Comparison of ENCODE assay signal across 10 mouse cellular contexts in genomic region chr14:55713729-55714122, GRCm38 (mm10). TPM values are rescaled to one million over a fixed set of nuclear protein-coding genes. Genes with fewer than 3 reads are reported as not detected.
A peak's percentile ranks its signal among the peaks of the same experiment; 100 is the strongest.
DNase-seq lines count a peak whose midpoint lies in the region; ATAC-seq and TF ChIP-seq lines count a peak whose summit lies in the region.
"Had no signal": no experiment of that assay in that cellular context is flagged by ENCODE, and none has a peak within 500 bp of the region (broad histone marks: within the 10 kb centered on the region; RNA-seq: fewer than 3 reads in every experiment).

Tgm1 (minus strand) TSS chr14:55713926.

- H3K36me3 ChIP-seq in heart, postnatal 0 days (replicated peaks; ENCODE audit: control insufficient read depth, insufficient read depth, low read length): peaks cover 17% of the 10 kb centered on the region
- peaks cover 11% of the 10 kb centered on the region for H3K36me3 ChIP-seq in neural tube, embryonic 12.5 days
- peaks cover 24% of the 10 kb centered on the region for H3K36me3 ChIP-seq in limb, embryonic 10.5 days
- peaks cover 7% of the 10 kb centered on the region; the same call in 1 of the 2 replicates for H3K36me3 ChIP-seq in stomach, postnatal 0 days (ENCODE audit: control insufficient read depth, insufficient read depth, low read length)

- TF ChIP-seq CTCF in heart, postnatal 0 days (IDR thresholded peaks at IDR 0.05; ENCODE audit: low read depth): no peak
- TF ChIP-seq CTCF in stomach, postnatal 0 days (IDR thresholded peaks at IDR 0.05; ENCODE audit: low read depth): no peak

- no peak for TF ChIP-seq EP300 in heart, postnatal 0 days (IDR thresholded peaks at IDR 0.05; ENCODE audit: low read depth)
- no peak for TF ChIP-seq EP300 in stomach, postnatal 0 days (optimal IDR thresholded peaks at IDR 0.05)

- H3K4me1 ChIP-seq in heart, postnatal 0 days (ENCODE audit: control insufficient read depth, insufficient read depth): no peaks in the 10 kb centered on the region
- 0 out of 2 replicates have a peak, but pooled peaks cover 3% of the 10 kb centered on the region for H3K4me1 ChIP-seq in neural tube, embryonic 12.5 days
- peaks cover 20% of the 10 kb centered on the region for H3K4me1 ChIP-seq in limb, embryonic 10.5 days
- H3K4me1 ChIP-seq in stomach, postnatal 0 days (replicated peaks; ENCODE audit: control insufficient read depth, insufficient read depth): peaks cover 3% of the 10 kb centered on the region; the same call in 1 of the 2 replicates
- H3K4me1 ChIP-seq: hindbrain, embryonic 15.5 days; neural tube, embryonic 13.5 days had no signal

- DNase-seq in heart, postnatal 0 days (ENCODE audit: low spot score): no peak
- no peak for DNase-seq in heart, postnatal 25 days (ENCODE audit: low spot score)
- no peak for DNase-seq in neural tube, embryonic 10.5 days (ENCODE audit: extremely low spot score, low spot score)
- no peak for DNase-seq in limb, embryonic 10.5 days (ENCODE audit: low spot score)
- DNase-seq in stomach, postnatal 0 days (ENCODE audit: low spot score): no peak
- DNase-seq in thymus, postnatal 14 days: no peak
- DNase-seq in frontal cortex, postnatal 36 days (ENCODE audit: low spot score in 2 of 2): no peak

- no peak for ATAC-seq in heart, postnatal 0 days (ENCODE audit: insufficient read depth, low read depth)
- no peak for ATAC-seq in neural tube, embryonic 12.5 days (ENCODE audit: low FRiP score, low read depth)
- peak; percentile 3; the same call in 1 of the 2 replicates for ATAC-seq in stomach, postnatal 0 days (ENCODE audit: low FRiP score, low TSS enrichment)

- H3K4me3 ChIP-seq in heart, postnatal 0 days (ENCODE audit: low read depth, low read length): no peak within 1 kb of the TSS
- H3K4me3 ChIP-seq in neural tube, embryonic 12.5 days: no peak within 1 kb of the TSS
- peak within 1 kb of the TSS; percentile 37 for H3K4me3 ChIP-seq in limb, embryonic 10.5 days
- peak within 1 kb of the TSS; percentile 27 for H3K4me3 ChIP-seq in stomach, postnatal 0 days (ENCODE audit: low read depth, low read length)
- H3K4me3 ChIP-seq: hindbrain, embryonic 15.5 days; neural tube, embryonic 13.5 days had no signal

- no peak within 1 kb of the TSS for H3K27ac ChIP-seq in heart, postnatal 0 days (ENCODE audit: low read depth)
- H3K27ac ChIP-seq in neural tube, embryonic 12.5 days: no peak within 1 kb of the TSS
- H3K27ac ChIP-seq in limb, embryonic 10.5 days: no peak within 1 kb of the TSS
- H3K27ac ChIP-seq in stomach, postnatal 0 days (replicated peaks): peak within 1 kb of the TSS; percentile 73
- H3K27ac ChIP-seq: hindbrain, embryonic 15.5 days; neural tube, embryonic 13.5 days had no signal

- peak within 1 kb of the TSS; percentile 46; the same call in 1 of the 2 replicates for H3K4me2 ChIP-seq in heart, postnatal 0 days (ENCODE audit: low read depth, low read length)
- H3K4me2 ChIP-seq in neural tube, embryonic 12.5 days (replicated peaks): peak within 1 kb of the TSS; percentile 33
- H3K4me2 ChIP-seq in stomach, postnatal 0 days (replicated peaks; ENCODE audit: low read depth): peak within 1 kb of the TSS; percentile 58
- H3K4me2 ChIP-seq: hindbrain, embryonic 15.5 days; neural tube, embryonic 13.5 days had no signal

- WGBS in heart, postnatal 0 days: 29% methylated on average over 4 of the region's 4 CpGs
- 24% methylated on average over 4 of the region's 4 CpGs for WGBS in neural tube, embryonic 12.5 days
- WGBS in limb, embryonic 10.5 days: 16% methylated on average over 4 of the region's 4 CpGs
- 16% methylated on average over 4 of the region's 4 CpGs for WGBS in stomach, postnatal 0 days

- intact Hi-C loops in heart, postnatal 25 days (cut with DNase I): no loop called here

- no peak within 1 kb of the TSS for H3K9ac ChIP-seq in heart, postnatal 0 days (replicated peaks; ENCODE audit: low read depth, low read length)
- no peak within 1 kb of the TSS for H3K9ac ChIP-seq in neural tube, embryonic 12.5 days
- peak within 1 kb of the TSS; percentile 58 for H3K9ac ChIP-seq in stomach, postnatal 0 days (ENCODE audit: low read length)
- H3K9ac ChIP-seq: hindbrain, embryonic 15.5 days; neural tube, embryonic 13.5 days had no signal

- H3K9me3 ChIP-seq in heart, postnatal 0 days (replicated peaks; ENCODE audit: control insufficient read depth, low read length): no peaks in the 10 kb centered on the region
- no peaks in the 10 kb centered on the region for H3K9me3 ChIP-seq in neural tube, embryonic 12.5 days
- H3K9me3 ChIP-seq in limb, embryonic 10.5 days (replicated peaks): no peaks in the 10 kb centered on the region
- H3K9me3 ChIP-seq in stomach, postnatal 0 days (ENCODE audit: control insufficient read depth, low read length): no peaks in the 10 kb centered on the region
- H3K9me3 ChIP-seq: hindbrain, embryonic 15.5 days; neural tube, embryonic 13.5 days had no signal

- peaks cover 22% of the 10 kb centered on the region for H3K27me3 ChIP-seq in heart, postnatal 0 days (ENCODE audit: control insufficient read depth, insufficient read depth, low read length)
- H3K27me3 ChIP-seq in neural tube, embryonic 12.5 days (replicated peaks): peaks cover 23% of the 10 kb centered on the region
- peaks cover 36% of the 10 kb centered on the region for H3K27me3 ChIP-seq in limb, embryonic 10.5 days (ENCODE audit: low read depth, poor library complexity, severe bottlenecking)
- H3K27me3 ChIP-seq in stomach, postnatal 0 days (ENCODE audit: control insufficient read depth, insufficient read depth, low read length): no peaks in the 10 kb centered on the region

RNA-seq across cellular contexts. Expression of gene Tgm1, which starts in this region (rescaled TPM):
- total RNA-seq in heart, postnatal 0 days (2014; rRNA removed; ENCODE audit: low replicate concordance): 0.85 and 1.3 TPM in 2 replicates
- polyA plus RNA-seq in heart, postnatal 0 days (2015; fragmentation: Nextera tagmentation; extraction: Ambion mirVana): 0.11 and 0.27 TPM in 2 replicates
- total RNA-seq in heart, postnatal 25 days (2021): under 1 TPM; 0.18 to 0.36 TPM
- 0.34 and 0.36 TPM in 2 replicates for polyA plus RNA-seq in neural tube, embryonic 12.5 days (2016; fragmentation: Nextera tagmentation; extraction: Ambion mirVana)
- 1.5 and 1.9 TPM in 2 replicates for polyA plus RNA-seq in limb, embryonic 10.5 days (2016; fragmentation: Nextera tagmentation; extraction: Ambion mirVana)
- polyA plus RNA-seq in stomach, postnatal 0 days (2015; fragmentation: Nextera tagmentation; extraction: Ambion mirVana): 79.0 and 80.6 TPM in 2 replicates

Comparison
In these comparisons a context has a peak if more than half of its experiments do, and no peak if none do; other contexts are left out.
1. RNA of gene Tgm1 (polyA plus RNA-seq): 79.0 to 80.6 TPM in stomach, postnatal 0 days; 1.5 to 1.9 TPM in limb, embryonic 10.5 days, 0.34 to 0.36 TPM in neural tube, embryonic 12.5 days and 0.11 to 0.27 TPM in heart, postnatal 0 days; every median in the first group is over 10 times any median in the second.
2. H3K4me3 ChIP-seq: peak in limb, embryonic 10.5 days (single experiment) and stomach, postnatal 0 days (single experiment); none in heart, postnatal 0 days (single experiment) and neural tube, embryonic 12.5 days (single experiment).
3. Peak in every context shown above with its lines, with median percentiles within 50 percentile points of each other: H3K4me2 ChIP-seq.